Mouse (Mus musculus) spleen, adult 2 months (tissue): ENCODE measurements around the gene Vmn2r5. TPM values are rescaled to one million over a fixed set of nuclear protein-coding genes. Genes with fewer than 3 reads are reported as not detected.
"Not testable (repeated sequence)": the region's sequence is repeated elsewhere in the genome, so short reads cannot be mapped to it uniquely, and the experiment has no call there.

Experiments
- DNase-seq, 2 experiments: peaks; one replicate each; pipeline versions ENCODE4 v3.0.0 to v3.0.0-alpha.2; 2012 to 2021; ENCODE audit warnings: low spot score in 2 of 2, low read depth in 1 of 2
- H3K27ac ChIP-seq: fragments of 200-500 bp; 2 replicates; pipeline ENCODE4 v1.5.1; 2012; ENCODE audit warnings: low read length, inconsistent platforms; ENCODE audit not compliant: insufficient read depth
- H3K27me3 ChIP-seq: fragments of 200-500 bp; 2 replicates; pipeline ENCODE4 v1.6.1; 2012; ENCODE audit warnings: mild to moderate bottlenecking, moderate library complexity, low read length, inconsistent platforms; ENCODE audit not compliant: control insufficient read depth, insufficient read depth
- H3K36me3 ChIP-seq: fragments of 200-500 bp; 2 replicates; pipeline ENCODE4 v1.6.1; 2012; ENCODE audit warnings: mild to moderate bottlenecking, low read length, inconsistent platforms; ENCODE audit not compliant: control insufficient read depth, insufficient read depth
- H3K4me1 ChIP-seq: fragments of 200-500 bp; 2 replicates; pipeline ENCODE4 v1.6.1; 2011; ENCODE audit warnings: inconsistent platforms; ENCODE audit not compliant: control insufficient read depth, insufficient read depth, insufficient read length
- H3K4me3 ChIP-seq: fragments of 200-500 bp; 2 replicates; pipeline ENCODE4 v1.5.1; 2011; ENCODE audit warnings: mild to moderate bottlenecking, inconsistent platforms; ENCODE audit not compliant: insufficient read depth, insufficient read length; ENCODE audit errors: extremely low read depth
- WGBS: fragments of 180-500 bp; shearing (Covaris S2); methylation state at CpG from one replicate; pipeline ENCODE4 v1.1.7; 2018; 5-methylcytosine and 5-hydroxymethylcytosine counted together
- polyA plus RNA-seq: library from polyadenylated mRNA; depleted of rRNA; stranded (reverse); fragments of >200 nt; gene quantifications from 2 replicates; pipeline ENCODE4 v1.2.3, GENCODE M21; 2012; rRNA removed

Vmn2r5 gene
- polyA plus RNA-seq, result not detected in 2 replicates

DNA sequence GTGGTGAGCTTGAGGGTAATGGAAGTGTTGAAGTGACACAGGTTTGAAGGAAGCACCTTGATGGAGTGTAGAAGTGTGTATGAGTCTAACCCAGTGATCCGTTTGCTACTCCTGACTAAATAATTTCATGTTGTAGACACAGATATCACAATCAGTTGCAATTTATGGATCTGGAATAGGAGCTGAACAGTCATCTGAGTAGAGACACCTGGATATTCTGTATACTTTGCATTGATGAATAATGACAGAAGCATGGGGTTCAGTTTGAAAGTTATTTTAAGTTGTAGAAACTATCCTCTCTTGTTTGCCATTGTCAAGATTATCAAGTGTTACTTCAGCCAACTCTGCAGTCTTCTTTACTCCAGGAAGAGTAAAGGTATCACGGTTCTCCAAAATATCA is at the start of gene Vmn2r5:
Gene Vmn2r5, minus strand, starts transcription at position 101 of the 400 bp plus-strand sequence.
- 82% methylated on average over 1 of the region's 2 CpGs for WGBS

DNA sequence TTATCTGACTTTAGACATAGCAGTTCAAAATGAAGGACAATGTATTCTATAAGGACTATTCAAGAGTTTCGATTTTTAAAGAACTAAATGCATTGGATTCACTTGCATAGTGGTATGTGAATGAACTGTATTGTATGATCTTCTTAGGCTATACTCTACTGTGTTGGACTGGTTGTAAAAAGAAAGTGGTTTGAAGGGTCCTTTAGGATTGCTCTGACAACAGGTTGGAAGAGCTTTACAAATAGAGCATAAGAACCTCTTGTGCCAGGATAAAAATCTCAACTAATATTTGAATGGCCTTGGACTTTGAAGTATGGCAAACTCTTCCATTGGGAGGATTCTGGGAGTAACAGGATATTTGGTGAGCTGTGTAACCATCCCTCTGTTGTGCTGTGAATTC is 13.9 kb upstream of the Vmn2r5 start:
- WGBS, result 74% methylated on average over 1 of the region's 1 CpGs

More for the DNA sequence above, at the start of gene Vmn2r5:
- H3K4me1 ChIP-seq, H3K4me3 ChIP-seq, DNase-seq, H3K27ac ChIP-seq, H3K27me3 ChIP-seq, H3K36me3 ChIP-seq: not testable (repeated sequence)

More for the DNA sequence above, 13.9 kb upstream of the Vmn2r5 start:
- DNase-seq, H3K4me1 ChIP-seq, H3K4me3 ChIP-seq, H3K27ac ChIP-seq, H3K36me3 ChIP-seq, H3K27me3 ChIP-seq: not testable (repeated sequence)

Other genes with a start within 250 kb of the Vmn2r5 start
- not detected in 2 replicates for gene Vmn2r3, start 220.1 kb downstream of the Vmn2r5 start, polyA plus RNA-seq
- not detected in 2 replicates for gene Vmn2r4, start 94.5 kb downstream of the Vmn2r5 start, polyA plus RNA-seq
- gene Vmn2r6, start 56.0 kb upstream of the Vmn2r5 start, polyA plus RNA-seq, result not detected in 2 replicates